Mouse (Mus musculus): ENCODE data around the gene Eif4e2. TPM values are rescaled to one million over a fixed set of nuclear protein-coding genes. Genes with fewer than 3 reads are reported as not detected.

Eif4e2 gene
- polyA plus RNA-seq (2012; rRNA removed; ENCODE audit: low replicate concordance), result 42.9 and 49.7 TPM in 2 replicates

DNA sequence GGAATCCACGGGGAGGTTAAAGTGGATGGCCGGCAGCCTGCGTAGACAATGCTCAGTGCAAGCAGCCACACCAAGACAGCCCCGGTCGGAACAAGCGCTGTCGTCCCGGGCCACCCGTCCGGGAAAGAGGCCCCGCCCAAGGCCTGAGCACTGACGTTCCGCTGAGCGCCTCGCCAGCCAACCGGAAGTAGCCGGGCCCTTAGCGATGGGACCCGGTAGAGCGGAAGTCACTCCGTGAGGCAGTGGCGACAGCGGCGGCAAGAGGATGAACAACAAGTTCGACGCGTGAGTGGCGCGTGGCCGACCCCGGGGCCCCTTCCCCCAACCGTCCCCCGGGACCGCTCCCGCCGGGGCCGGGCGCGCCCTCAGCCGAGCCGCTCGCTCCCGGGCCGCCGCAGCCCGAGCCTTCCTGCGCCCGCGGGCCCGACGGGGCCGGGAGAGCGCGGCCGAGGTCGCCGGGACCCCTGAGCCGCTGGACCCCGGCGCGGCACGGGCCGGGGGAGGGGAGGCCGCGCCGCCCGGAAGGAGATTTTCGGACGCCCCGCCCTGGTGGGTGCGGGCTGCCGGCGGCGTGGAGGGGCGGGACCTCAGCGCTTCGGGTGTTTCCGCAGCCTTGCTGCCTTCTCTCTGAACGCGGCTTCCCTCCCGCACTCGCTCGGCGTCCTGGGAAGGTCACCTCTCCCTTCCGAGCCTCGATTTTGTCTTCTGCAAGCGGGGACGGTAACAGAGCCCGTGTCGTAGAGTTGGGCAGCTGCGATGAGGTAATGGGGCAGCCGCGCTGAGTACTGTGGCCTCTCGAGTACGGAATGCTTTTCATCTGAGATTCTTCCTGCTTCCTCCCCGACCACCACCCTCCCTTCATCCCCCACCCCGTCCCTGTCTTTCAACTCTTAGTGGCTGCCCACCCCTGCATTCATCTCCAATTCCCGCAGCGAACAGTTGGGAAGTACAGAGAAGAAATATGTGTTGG, at the start of gene Eif4e2:
Gene Eif4e2 (plus strand): TSS at position 180 of the 970 bp plus-strand sequence.

DNA sequence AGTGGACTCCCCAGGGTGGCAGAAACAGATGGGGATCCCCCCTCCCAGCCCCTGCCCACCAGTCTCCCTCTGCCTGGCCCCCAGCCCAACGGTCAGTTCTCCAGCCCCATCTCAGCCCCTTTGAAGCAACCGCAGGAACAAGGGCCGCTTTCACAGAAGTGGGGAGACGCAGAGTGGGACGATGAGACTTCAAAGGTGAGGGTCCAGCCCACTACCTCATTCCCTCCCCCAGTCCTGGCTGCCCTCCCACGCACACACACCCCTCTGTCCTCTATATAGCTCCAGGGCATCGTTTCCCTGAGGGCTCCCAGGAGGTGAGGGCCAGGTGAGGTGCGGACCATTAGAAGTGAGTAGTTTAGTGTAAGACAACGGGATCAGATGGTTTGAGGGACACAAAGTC, 30.7 kb upstream of the Eif4e2 start, which contains the start of gene Prss56:
Gene Prss56 (plus strand): TSS at position 301 of the 400 bp plus-strand sequence.

GRCm38 (mm10) chr1:87190429-87190828, 23.3 kb upstream of the Eif4e2 start, which contains the start of gene Chrnd:
TSS of gene Chrnd (plus strand) at chr1:87190607.

DNA sequence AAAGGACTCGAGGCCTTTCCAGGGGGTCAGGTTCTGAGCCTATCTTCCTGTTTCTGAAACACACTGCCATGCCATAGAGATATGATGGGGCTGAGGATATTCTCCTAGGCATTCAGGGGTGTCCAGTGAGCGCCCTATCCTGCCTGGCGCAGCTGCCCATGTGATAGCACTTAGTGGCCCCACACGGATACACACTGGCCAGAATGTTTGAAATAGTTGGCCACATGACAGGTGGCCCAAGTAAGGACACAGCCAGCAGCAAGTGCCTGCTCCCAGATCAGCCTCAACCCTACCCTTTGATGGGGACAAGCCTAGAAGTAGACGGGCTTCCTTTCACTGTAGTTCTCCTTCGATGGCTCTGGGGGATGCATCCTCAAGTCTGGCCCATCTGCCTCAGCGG, 9.2 kb upstream of the Eif4e2 start, which contains the start of gene Chrng:
Gene Chrng (plus strand): TSS at position 193 of the 400 bp plus-strand sequence.

DNA sequence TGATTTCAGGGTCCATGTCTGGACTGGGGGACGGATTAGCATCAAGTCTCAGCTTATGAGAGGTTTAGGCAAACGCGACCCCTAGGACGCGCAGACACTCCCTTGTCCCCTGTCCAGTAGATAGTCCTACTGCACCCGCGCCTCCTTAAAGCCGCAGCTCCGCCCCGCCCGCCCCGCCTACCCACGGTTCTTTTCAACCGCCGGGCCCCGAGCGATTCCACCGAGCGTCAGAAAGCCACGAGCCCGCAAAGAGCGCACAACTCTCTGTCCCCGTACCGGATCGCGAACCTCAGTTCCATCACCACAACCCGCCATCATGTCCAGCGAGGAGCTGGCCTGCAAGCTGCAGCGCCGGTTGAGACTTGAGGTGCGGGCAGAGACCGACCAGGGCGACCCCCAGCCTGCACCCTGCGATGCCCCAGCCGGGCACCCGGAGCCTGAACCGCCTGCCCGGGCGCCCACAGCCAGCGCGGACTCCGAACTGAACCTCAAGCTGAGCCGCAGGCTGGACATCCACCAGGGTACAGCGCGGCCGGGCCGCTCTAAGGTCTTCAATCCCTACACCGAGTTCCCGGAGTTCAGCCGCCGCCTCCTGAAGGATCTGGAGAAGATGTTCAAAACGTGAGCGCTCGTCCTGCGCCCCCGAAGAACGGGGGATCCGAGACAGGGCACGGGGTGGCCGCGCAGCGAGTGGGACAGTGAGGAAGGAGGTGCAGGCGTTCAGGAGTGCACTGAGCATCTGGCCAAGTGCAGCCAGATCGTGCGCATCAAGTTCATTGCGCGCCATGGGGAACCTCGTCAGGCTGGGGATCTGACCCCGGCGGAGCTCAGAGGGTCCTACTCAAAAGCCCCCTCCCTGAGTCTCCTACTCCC, 50.7 kb downstream of the Eif4e2 start, which contains the start of gene Efhd1:
Gene Efhd1 (plus strand): TSS at position 230 of the 873 bp plus-strand sequence.

Other genes starting within 250 kb of the Eif4e2 start
- not detected in 2 replicates for gene Alppl2, start 124.0 kb upstream of the Eif4e2 start, polyA plus RNA-seq (2012; rRNA removed; ENCODE audit: low replicate concordance)
- not detected in 2 replicates for gene Alpi, start 112.3 kb upstream of the Eif4e2 start, polyA plus RNA-seq (2012; rRNA removed; ENCODE audit: low replicate concordance)
- gene Akp3, start 88.9 kb upstream of the Eif4e2 start, polyA plus RNA-seq (2012; rRNA removed; ENCODE audit: low replicate concordance), result not detected in 2 replicates
- 0.30 TPM in 1 of 2 replicates, not detected in the other for gene Ecel1, start 57.4 kb upstream of the Eif4e2 start, polyA plus RNA-seq (2012; rRNA removed; ENCODE audit: low replicate concordance)
- not detected in 2 replicates for gene Prss56, start 30.6 kb upstream of the Eif4e2 start, polyA plus RNA-seq (2012; rRNA removed; ENCODE audit: low replicate concordance)
- not detected in 2 replicates for gene Chrnd, start 23.3 kb upstream of the Eif4e2 start, polyA plus RNA-seq (2012; rRNA removed; ENCODE audit: low replicate concordance)
- gene Chrng, start 9.3 kb upstream of the Eif4e2 start, polyA plus RNA-seq (2012; rRNA removed; ENCODE audit: low replicate concordance), result not detected in 2 replicates
- gene Efhd1, start 50.4 kb downstream of the Eif4e2 start, polyA plus RNA-seq (2012; rRNA removed; ENCODE audit: low replicate concordance), result 28.4 and 30.2 TPM in 2 replicates
- 25.1 and 51.2 TPM in 2 replicates for gene Gigyf2, start 113.1 kb downstream of the Eif4e2 start, polyA plus RNA-seq (2012; rRNA removed; ENCODE audit: low replicate concordance)
- gene Kcnj13, start 180.8 kb downstream of the Eif4e2 start, polyA plus RNA-seq (2012; rRNA removed; ENCODE audit: low replicate concordance), result 0.15 TPM in 1 of 2 replicates, not detected in the other